Mouse (Mus musculus): ENCODE data around the gene Pigq.

Pigq gene

GRCm38 (mm10) chr17:25944366-25945163, at the start of gene Pigq, which contains the start of gene Nhlrc4:
Gene Pigq (minus strand): TSS chr17:25944936.
Gene Nhlrc4 (minus strand): TSS chr17:25944961.
- no peak for DNase-seq (ENCODE audit: low spot score)

DNA sequence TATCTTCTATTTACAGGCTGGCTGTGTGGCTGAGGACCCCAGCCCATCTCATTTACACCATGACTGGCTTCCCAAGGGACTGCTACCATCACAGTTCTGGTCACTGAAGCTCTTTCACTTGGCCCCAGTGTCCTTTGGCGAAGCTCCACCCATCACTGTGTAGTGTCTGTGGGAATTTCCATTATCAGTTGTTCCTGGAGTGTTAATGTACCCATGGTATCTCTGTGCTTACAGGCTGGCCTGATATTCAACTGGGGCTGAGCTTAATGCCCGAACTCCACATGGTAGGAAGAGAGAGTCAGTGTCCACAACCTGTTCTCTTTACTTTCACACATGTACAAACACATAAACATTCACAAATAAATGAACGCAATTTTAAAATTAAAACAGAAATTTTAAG, 48.8 kb upstream of the Pigq start:
- no peak for DNase-seq (ENCODE audit: low spot score)

DNA sequence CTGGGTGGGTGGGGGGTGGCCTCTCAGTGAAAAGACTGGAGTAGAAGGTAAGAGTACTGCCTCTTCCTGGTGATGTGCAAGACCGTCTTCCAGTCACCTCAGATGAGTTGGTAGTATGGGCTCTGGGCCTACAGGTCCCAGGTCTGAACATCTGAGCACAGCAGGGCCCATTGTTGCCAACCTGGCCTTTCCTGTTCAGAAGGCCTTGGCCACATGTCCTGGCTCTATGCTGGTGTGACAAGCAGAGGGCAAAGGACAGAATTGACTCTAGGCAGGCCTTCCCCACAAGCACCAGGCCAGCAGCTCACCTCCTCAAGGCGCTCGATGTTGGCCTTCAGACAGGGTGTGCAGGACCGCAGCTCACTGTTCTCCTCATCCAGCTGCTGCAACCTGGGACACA, 47.5 kb upstream of the Pigq start:
- DNase-seq (ENCODE audit: low spot score), result no peak

DNA sequence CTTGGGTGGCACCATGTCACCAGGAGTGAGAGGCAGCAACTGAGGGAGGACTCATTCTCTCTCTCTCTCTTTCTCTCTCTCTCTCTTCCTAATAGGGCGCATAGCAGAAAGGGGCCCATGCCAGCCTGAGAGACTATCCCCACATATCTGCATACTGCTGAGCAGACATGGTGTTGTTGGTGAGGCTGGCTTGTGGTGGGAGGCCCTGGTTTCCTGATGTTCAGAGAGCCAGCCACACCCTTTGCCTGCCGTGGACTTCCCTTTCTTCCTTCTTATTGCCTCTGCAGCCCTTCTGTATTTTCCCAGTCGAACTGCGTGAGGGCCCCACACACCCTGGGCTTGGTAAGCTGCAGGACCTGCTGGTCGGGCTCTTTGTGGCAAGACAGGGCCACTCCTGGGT, 45.6 kb upstream of the Pigq start:
- DNase-seq (ENCODE audit: low spot score), result no peak

DNA sequence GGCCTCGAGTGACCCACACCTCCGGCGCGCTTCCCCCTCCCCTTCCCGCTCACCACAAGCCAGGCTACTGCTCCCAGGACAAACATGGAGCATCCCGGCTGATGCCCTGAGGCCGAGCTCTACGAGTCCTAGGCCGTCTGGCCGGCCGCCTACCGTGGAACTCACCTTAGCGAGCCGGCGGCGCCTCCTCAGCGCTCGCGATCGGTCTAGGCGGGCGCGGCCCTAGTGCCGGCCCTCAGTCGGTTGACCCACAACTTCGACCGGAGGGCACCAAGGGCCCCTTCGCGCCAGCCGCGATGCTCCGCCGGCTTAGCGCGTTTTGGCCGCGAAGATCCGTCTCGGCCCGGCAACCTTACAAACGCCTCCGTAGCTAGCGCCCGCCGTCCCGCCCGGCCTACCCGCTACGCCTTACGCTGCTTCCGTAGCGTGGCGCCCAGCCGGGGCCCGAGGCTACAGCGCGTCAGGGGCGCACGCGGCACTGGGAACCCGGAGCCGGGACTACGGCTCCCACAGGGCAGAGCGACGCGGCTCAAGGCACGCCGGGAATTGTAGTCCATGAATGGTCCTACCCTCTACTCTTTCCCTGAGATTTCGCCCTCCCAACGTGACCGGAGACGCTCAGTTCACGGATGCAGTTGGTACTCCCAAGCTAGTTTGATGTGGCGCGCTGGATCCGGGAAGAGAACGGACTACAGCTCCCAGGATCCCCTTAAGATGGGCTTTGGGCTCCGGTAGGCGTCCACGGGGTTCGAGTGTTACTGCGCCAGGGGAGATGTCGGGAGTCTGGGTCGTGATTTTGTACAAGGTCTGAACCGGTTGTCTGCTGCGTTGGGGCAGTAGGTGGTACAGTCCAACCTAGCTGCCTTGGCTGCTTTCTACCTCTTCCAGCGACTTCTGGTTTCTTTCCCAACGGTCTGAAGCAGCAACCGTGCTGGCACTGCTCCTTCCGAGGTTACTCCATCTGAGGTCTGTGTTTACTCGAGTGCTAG, 40.9 kb upstream of the Pigq start, which contains the start of gene Capn15:
Gene Capn15 (minus strand): TSS at position 491 of the 989 bp plus-strand sequence.
- peak; percentile 79 for DNase-seq (ENCODE audit: low spot score)

- DNase-seq (ENCODE audit: low spot score), result no peak
Measured at GRCm38 (mm10) chr17:25984556-25985305, 40.0 kb upstream of the Pigq start.

DNA sequence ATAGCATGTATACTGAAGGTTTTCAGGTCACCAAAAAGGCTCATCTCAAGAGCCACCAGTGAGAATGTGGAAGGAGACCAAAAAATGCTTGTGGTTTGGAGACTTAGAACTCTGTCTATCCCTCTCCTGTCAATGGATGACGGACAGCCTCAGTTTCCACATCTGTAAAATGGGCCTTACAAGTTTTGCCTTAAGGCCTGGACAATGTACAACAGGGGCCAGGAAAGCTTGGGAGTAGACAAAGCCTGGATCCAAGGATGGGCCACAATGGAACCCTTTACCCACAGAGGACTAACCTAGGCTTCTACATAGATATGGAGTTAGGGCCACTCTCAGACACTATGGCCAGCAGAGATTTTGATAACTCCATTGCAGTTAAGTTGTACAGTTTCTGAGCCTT, 39.3 kb upstream of the Pigq start:
- DNase-seq (ENCODE audit: low spot score), result no peak

- DNase-seq (ENCODE audit: low spot score), result no peak
Measured at GRCm38 (mm10) chr17:25982913-25983312, 38.2 kb upstream of the Pigq start.

DNA sequence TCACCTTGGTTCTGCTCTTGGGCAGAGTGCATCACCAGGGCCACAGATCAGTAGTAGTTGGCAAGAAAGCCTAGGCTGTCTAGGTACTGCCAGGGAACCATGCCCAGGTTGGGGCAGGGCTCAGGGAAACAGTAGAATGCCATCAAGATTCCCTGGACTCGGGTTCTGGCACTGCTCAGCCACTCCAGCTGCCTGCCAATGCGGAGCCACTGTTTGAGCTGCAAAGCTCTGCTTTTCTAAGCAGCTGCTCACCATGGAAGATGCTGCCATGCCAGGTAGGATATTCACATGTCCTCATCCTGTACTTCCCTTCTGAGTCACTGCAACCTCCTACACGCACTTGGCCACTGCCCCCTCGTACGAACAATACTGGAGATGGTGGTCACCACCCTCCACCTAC, 36.1 kb upstream of the Pigq start:
- no peak for DNase-seq (ENCODE audit: low spot score)

- no peak for DNase-seq (ENCODE audit: low spot score)
Measured at GRCm38 (mm10) chr17:25979829-25980738, 35.3 kb upstream of the Pigq start.

DNA sequence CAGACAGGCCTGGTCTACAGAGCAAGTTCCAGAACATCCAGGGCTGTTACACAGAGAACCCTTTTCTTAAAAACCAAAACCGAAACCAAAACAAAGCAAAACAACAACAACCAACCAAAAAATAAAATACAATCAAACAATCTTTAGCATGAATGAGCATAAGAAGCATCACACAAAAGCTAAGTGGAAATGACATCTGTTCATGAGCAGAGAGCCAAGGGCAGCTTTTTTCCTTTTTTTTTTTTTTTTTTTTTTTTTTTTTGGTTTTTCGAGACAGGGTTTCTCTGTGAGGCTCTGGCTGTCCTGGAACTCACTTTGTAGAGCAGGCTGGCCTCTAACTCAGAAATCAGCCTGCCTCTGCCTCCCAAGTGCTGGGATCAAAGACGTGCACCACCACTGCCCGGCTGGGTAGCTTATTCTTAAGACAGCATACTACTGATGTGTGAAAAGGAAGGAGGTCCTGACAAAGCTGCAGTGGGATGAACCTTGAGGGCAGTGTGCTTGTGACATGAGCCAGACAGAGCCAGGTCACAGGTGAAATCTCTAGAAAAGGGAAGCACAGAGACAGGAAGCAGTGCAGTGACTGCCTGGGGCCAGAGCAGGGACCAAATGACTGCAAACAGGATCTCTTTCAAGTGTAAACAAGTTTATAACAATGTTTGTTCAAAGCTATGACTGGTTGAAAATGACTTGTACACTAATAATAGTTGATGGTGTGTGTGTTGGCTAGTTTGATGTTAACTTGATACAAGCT, 26.4 kb upstream of the Pigq start:
- no peak for DNase-seq (ENCODE audit: low spot score)

DNA sequence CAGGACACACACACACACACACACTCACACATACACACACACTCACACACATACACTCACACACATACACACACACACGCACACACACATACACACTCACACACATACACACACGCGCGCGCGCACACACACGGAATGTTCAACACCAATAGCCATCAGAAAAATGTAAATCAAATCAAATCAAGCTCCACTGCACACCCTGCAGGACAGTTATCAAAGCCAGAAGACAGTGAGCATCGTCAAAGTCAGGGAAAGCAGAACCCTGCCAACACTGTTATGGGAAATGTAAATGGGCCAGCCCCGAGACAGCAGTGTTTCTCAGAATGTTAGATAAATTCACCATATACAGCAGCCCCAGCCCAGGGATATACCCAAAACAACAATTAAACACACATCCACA, 25.7 kb upstream of the Pigq start:
- no peak for DNase-seq (ENCODE audit: low spot score)

DNA sequence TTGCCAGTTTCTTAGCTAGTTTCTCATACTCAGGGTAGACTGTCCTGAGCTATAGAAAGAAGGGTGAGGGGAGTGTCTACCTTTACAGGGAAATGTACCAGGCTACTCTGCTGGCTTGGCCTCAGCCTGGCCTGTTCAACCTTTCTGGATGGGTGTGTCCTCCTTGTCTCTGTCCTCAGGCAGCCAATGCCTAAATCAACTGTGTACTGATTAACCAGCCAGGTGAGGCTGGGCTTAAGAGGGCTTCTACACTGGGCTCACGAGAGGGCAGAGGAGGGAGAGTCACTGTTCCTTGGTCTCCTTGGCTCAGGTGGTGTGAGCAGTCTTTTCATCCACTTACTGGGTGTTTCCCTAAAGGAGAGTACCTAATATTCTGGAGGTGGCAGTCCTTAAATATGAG, 23.4 kb upstream of the Pigq start:
- no peak for DNase-seq (ENCODE audit: low spot score)

DNA sequence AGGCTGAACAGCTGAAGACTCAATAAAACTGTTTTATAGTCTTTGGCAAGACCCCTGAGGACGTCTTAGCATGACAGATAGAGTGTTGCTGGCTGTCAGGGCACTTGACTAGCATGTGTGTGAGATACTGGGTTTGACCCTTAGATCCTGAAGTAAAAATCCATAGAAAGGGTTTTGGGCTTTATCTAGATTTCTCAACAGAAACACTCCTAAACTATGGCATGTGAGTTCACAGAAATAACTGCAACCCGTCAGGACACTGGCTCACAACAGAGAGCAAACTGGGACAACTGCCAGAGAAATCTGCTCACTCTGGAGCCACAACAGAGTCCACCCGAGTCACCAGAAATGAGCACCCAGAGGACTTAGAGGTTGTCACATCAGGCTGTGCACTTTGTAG, 22.9 kb upstream of the Pigq start:
- DNase-seq (ENCODE audit: low spot score), result no peak

DNA sequence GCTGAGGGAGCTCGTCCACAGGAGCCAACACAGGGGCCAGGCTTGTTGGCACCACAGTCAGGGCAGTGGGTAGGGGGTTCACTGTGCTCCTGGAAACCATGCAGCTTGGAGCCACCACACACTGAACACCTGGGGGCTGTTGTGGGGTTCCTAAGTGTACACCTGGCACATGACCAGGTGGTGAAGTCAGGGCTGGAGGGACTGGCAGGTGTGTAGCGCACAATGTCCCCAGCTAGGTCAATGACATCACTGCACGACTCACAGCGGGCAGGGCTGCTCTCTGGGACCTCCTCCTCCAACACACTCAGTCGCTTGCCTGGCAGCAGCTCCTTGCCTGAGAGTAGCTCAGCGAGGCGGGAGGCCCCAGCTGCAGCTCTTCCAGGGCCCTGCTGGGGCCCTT, 19.5 kb upstream of the Pigq start:
- DNase-seq (ENCODE audit: low spot score), result no peak

DNA sequence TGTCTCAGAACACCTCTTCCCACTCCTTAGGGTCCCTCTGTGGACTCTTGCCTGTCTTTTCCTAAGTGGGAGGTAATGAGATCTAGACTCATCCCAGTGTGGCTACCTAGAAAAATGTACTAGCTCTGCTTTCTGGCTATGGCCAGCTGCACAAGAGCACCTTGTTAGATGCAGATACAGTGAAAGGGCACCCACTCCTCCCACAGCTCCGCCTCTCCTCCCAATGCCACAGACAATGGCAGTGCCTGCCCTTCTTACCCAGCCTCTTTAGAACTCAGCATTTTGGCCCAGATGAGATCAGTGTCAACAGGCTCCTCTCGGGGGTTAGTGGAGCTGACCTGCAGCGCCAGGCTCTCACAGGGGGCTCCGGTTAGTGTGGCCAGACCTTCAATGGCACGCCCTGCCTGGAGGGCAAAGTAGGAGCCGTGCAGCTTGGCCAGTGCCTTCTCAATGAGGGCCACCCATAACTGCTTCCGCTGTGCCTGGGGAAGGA, 17.7 kb upstream of the Pigq start:
- DNase-seq (ENCODE audit: low spot score), result no peak

DNA sequence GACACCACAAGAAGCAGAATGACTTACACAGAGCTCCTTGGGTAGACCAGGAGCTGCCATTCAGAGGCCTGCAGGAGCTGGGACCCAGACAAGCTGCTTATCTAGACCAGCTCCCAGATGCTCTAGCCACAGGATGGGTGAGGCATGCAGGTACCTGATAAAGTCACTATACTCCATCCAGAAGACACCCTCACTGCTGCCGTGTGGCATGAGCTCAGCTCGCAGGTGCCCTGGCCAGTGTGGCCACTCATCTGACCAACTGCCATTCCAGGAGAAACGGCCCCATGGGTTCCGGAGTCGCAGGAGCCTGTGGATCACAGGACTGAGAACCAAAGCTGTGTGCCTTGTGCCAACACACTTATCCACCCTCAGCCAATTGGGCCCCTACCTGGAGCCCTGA, 16.8 kb upstream of the Pigq start:
- no peak for DNase-seq (ENCODE audit: low spot score)

- DNase-seq (ENCODE audit: low spot score), result no peak
Measured at GRCm38 (mm10) chr17:25959630-25960467, 15.1 kb upstream of the Pigq start.

DNA sequence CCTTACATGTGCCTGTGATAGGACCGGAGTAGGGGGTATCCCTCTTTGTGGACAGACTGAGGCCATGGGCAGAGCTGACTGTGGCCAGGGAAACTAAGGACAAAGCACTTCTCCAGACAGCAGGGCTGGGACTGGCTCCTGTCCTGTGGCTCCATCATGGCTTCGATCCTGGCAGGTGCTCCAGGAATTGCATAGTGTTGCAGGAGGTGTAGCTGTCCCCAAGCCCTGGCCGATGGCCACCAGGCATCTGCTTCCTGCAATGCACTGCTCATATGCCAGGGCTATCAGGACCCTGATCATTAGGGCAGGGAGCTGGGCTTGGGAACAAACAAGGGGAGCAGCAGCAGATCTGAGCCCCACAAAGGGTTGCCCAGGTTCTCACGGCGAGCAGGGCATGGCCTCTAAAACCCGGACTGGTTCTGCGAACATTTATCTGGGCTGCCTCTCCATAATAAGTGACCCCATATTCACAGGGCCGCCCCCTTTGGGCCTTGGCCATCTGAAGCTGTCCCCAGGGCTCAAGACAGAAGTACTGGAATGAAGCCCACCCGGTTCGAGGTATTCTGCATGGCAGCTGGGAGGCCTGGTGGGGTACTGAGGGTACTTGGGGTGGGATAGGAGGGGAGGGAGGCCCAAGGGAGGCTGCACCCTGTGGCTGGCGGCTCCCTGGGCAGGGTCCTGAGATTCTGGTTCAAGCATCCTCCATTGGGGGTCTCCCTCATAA, 14.2 kb upstream of the Pigq start:
- DNase-seq (ENCODE audit: low spot score), result no peak
